Mouse (Mus musculus) B cell, adult 2 months (primary cell): ENCODE measurements around the gene Cstl1.
A peak's percentile ranks its signal among the peaks of the same experiment; 100 is the strongest.
"Not testable (repeated sequence)": the region's sequence is repeated elsewhere in the genome, so short reads cannot be mapped to it uniquely, and the experiment has no call there.

Experiments
- DNase-seq, 2 experiments: peaks; one replicate each; pipeline ENCODE4 v3.0.0; 2022

Gene Cstl1

GRCm38 (mm10) chr2:148750058-148750457 lies at the start of gene Cstl1:
Cstl1 (plus strand) TSS chr2:148750358.
- no peak for DNase-seq

- DNase-seq, result peak; percentile 7 to 12
Observed at GRCm38 (mm10) chr2:148706409-148707201, 43.6 kb upstream of the Cstl1 start.

GRCm38 (mm10) chr2:148707202-148707530 lies 43.0 kb upstream of the Cstl1 start:
- no peak for DNase-seq

- DNase-seq, result no peak
Observed at GRCm38 (mm10) chr2:148712326-148712725, 37.8 kb upstream of the Cstl1 start.

GRCm38 (mm10) chr2:148717072-148717471 lies 33.1 kb upstream of the Cstl1 start:
- DNase-seq, result no peak

GRCm38 (mm10) chr2:148719271-148719995 lies 30.7 kb upstream of the Cstl1 start:
- DNase-seq, result no peak

- no peak for DNase-seq
Observed at GRCm38 (mm10) chr2:148731614-148732326, 18.4 kb upstream of the Cstl1 start.

GRCm38 (mm10) chr2:148732327-148733000 lies 17.7 kb upstream of the Cstl1 start, which contains the start of gene Napb:
Napb (minus strand) TSS chr2:148732467.
- peak; percentile 46 to 47 for DNase-seq

- no peak for DNase-seq
Observed at GRCm38 (mm10) chr2:148743001-148743400, 7.2 kb upstream of the Cstl1 start.

- no peak for DNase-seq
Observed at GRCm38 (mm10) chr2:148743846-148744407, 6.2 kb upstream of the Cstl1 start.

- peak; percentile 80 to 82 for DNase-seq
Observed at GRCm38 (mm10) chr2:148751893-148752813, 2.0 kb downstream of the Cstl1 start.

- no peak for DNase-seq
Observed at GRCm38 (mm10) chr2:148754310-148754846, 4.2 kb downstream of the Cstl1 start.

- DNase-seq, result peak; percentile 74
Observed at GRCm38 (mm10) chr2:148763648-148764388, 13.7 kb downstream of the Cstl1 start.

GRCm38 (mm10) chr2:148771397-148771796 lies 21.2 kb downstream of the Cstl1 start, which contains the start of gene Cst11:
Cst11 (minus strand) TSS chr2:148771497.
- DNase-seq, result not testable (repeated sequence)

- no peak for DNase-seq
Observed at GRCm38 (mm10) chr2:148781709-148782108, 31.6 kb downstream of the Cstl1 start, which contains the start of gene 8030411F24Rik. 8030411F24Rik (plus strand) TSS chr2:148782009.

GRCm38 (mm10) chr2:148789142-148789541 lies 39.0 kb downstream of the Cstl1 start, which contains the start of gene Cst12:
Cst12 (plus strand) TSS chr2:148789361.
- DNase-seq, result no peak

GRCm38 (mm10) chr2:148798485-148798884 lies 48.3 kb downstream of the Cstl1 start, which contains the start of gene Cst8:
Cst8 (plus strand) TSS chr2:148798785.
- DNase-seq, result no peak

- no peak for DNase-seq
Observed at GRCm38 (mm10) chr2:148801491-148801921, 51.3 kb downstream of the Cstl1 start.
